Comparison of ENCODE assay signal across 17 mouse cellular contexts in genomic region chr17:8639703-8640380, GRCm38 (mm10).
DNase-seq lines count a peak whose midpoint lies in the region; ATAC-seq and TF ChIP-seq lines count a peak whose summit lies in the region.
"Had no signal": no experiment of that assay in that cellular context is flagged by ENCODE, and none has a peak within 500 bp of the region (broad histone marks: within the 10 kb centered on the region; RNA-seq: fewer than 3 reads in every experiment).

No protein-coding gene starts in this region.

- no peaks in the 10 kb centered on the region for H3K4me1 ChIP-seq in hindbrain, postnatal 0 days (ENCODE audit: insufficient read depth, low read length)
- H3K4me1 ChIP-seq in hindbrain, embryonic 16.5 days (ENCODE audit: control insufficient read depth, insufficient read depth, low read depth, low read length), result no peaks in the 10 kb centered on the region
- H3K4me1 ChIP-seq in midbrain, embryonic 11.5 days (ENCODE audit: control insufficient read depth, insufficient read depth, low read length), result no peaks in the 10 kb centered on the region
- no peaks in the 10 kb centered on the region for H3K4me1 ChIP-seq in midbrain, embryonic 10.5 days
- H3K4me1 ChIP-seq in ES-E14 (ENCODE audit: control insufficient read depth in 2 of 2, insufficient read depth in 2 of 2, low read length in 2 of 2, poor library complexity in 1 of 2), result no peaks in the 10 kb centered on the region
- no peaks in the 10 kb centered on the region for H3K4me1 ChIP-seq in liver, embryonic 12.5 days
- no peaks in the 10 kb centered on the region for H3K4me1 ChIP-seq in hindbrain, embryonic 12.5 days
- H3K4me1 ChIP-seq: embryonic facial prominence, embryonic 12.5 days; forebrain, embryonic 12.5 days; heart, embryonic 10.5 days; midbrain, embryonic 15.5 days; neural tube, embryonic 13.5 days had no signal

- ATAC-seq in hindbrain, postnatal 0 days, result peak; percentile 73
- no peak for ATAC-seq in hindbrain, embryonic 16.5 days
- ATAC-seq in midbrain, embryonic 11.5 days (ENCODE audit: low FRiP score), result no peak
- no peak for ATAC-seq in liver, embryonic 12.5 days
- no peak for ATAC-seq in hindbrain, embryonic 12.5 days (ENCODE audit: low FRiP score)
- ATAC-seq: midbrain, embryonic 15.5 days had no signal

- TF ChIP-seq CTCF in hindbrain, postnatal 0 days (IDR thresholded peaks at IDR 0.05; ENCODE audit: low read depth), result peak; percentile 42

- in situ Hi-C loops in ES-E14 (cut with MboI; ENCODE audit: low sequenced_read_pairs in 2 of 2, unreplicated experiment in 2 of 2), result no loop called here

- H3K27me3 ChIP-seq in hindbrain, postnatal 0 days (ENCODE audit: insufficient read depth, low read length), result no peaks in the 10 kb centered on the region
- no peaks in the 10 kb centered on the region for H3K27me3 ChIP-seq in hindbrain, embryonic 16.5 days (replicated peaks; ENCODE audit: control insufficient read depth, insufficient read depth, low read length)
- no peaks in the 10 kb centered on the region for H3K27me3 ChIP-seq in midbrain, embryonic 11.5 days (ENCODE audit: control insufficient read depth, insufficient read depth, low read length)
- H3K27me3 ChIP-seq in midbrain, embryonic 10.5 days (ENCODE audit: low read depth, poor library complexity, severe bottlenecking), result no peaks in the 10 kb centered on the region
- H3K27me3 ChIP-seq in liver, embryonic 12.5 days (replicated peaks), result no peaks in the 10 kb centered on the region
- H3K27me3 ChIP-seq in hindbrain, embryonic 12.5 days, result no peaks in the 10 kb centered on the region
- H3K27me3 ChIP-seq: embryonic facial prominence, embryonic 12.5 days; forebrain, embryonic 12.5 days; kidney, embryonic 15.5 days; midbrain, embryonic 15.5 days; neural tube, embryonic 13.5 days had no signal

- H3K27ac ChIP-seq in hindbrain, postnatal 0 days, result no peak overlapping the region
- H3K27ac ChIP-seq in hindbrain, embryonic 16.5 days (ENCODE audit: low read depth, low read length), result no peak overlapping the region
- H3K27ac ChIP-seq in midbrain, embryonic 11.5 days (ENCODE audit: low read depth, low read length), result no peak overlapping the region
- no peak overlapping the region for H3K27ac ChIP-seq in midbrain, embryonic 10.5 days (replicated peaks)
- no peak overlapping the region for H3K27ac ChIP-seq in ES-E14 (ENCODE audit: insufficient read depth, low read depth, low read length, poor library complexity, severe bottlenecking)
- H3K27ac ChIP-seq in liver, embryonic 12.5 days, result no peak overlapping the region
- H3K27ac ChIP-seq in hindbrain, embryonic 12.5 days, result no peak overlapping the region
- H3K27ac ChIP-seq: embryonic facial prominence, embryonic 12.5 days; forebrain, embryonic 12.5 days; heart, embryonic 10.5 days; kidney, embryonic 15.5 days; midbrain, embryonic 15.5 days; neural tube, embryonic 13.5 days had no signal

- H3K4me3 ChIP-seq in hindbrain, postnatal 0 days (ENCODE audit: low read length), result no peak overlapping the region
- H3K4me3 ChIP-seq in hindbrain, embryonic 16.5 days (ENCODE audit: low read length), result no peak overlapping the region
- H3K4me3 ChIP-seq in midbrain, embryonic 11.5 days (ENCODE audit: low read depth, low read length), result no peak overlapping the region
- no peak overlapping the region for H3K4me3 ChIP-seq in midbrain, embryonic 10.5 days
- no peak overlapping the region for H3K4me3 ChIP-seq in ES-E14 (ENCODE audit: insufficient read depth in 1 of 2, low read depth in 1 of 2, low read length in 2 of 2, poor library complexity in 1 of 2, severe bottlenecking in 1 of 2)
- no peak overlapping the region for H3K4me3 ChIP-seq in liver, embryonic 12.5 days
- H3K4me3 ChIP-seq in hindbrain, embryonic 12.5 days, result no peak overlapping the region
- H3K4me3 ChIP-seq: embryonic facial prominence, embryonic 12.5 days; forebrain, embryonic 12.5 days; heart, embryonic 10.5 days; kidney, embryonic 15.5 days; midbrain, embryonic 15.5 days; neural tube, embryonic 13.5 days had no signal

- WGBS in hindbrain, postnatal 0 days, result 74% methylated on average over 12 of the region's 12 CpGs
- WGBS in hindbrain, embryonic 16.5 days, result 81% methylated on average over 12 of the region's 12 CpGs
- WGBS in midbrain, embryonic 11.5 days, result 84% methylated on average over 12 of the region's 12 CpGs
- WGBS in midbrain, embryonic 10.5 days, result 85% methylated on average over 12 of the region's 12 CpGs
- WGBS in liver, embryonic 12.5 days (ENCODE audit: insufficient replicate concordance), result 68% methylated on average over 12 of the region's 12 CpGs
- 81% methylated on average over 12 of the region's 12 CpGs for WGBS in hindbrain, embryonic 12.5 days

- no peak for DNase-seq in hindbrain, postnatal 0 days (ENCODE audit: low spot score)
- peak; percentile 64 for DNase-seq in midbrain, embryonic 11.5 days (ENCODE audit: low spot score, missing footprints)
- no peak for DNase-seq in midbrain, embryonic 10.5 days (ENCODE audit: low spot score)
- DNase-seq in ES-E14 (ENCODE audit: low read depth, low spot score), result peak; percentile 24
- peak; percentile 97 for DNase-seq in retina, postnatal 1 day
- DNase-seq: cerebellum, adult 9-11 months; lung, adult 2 months; thymus, adult 18-20 months had no signal

- H3K4me2 ChIP-seq in hindbrain, postnatal 0 days (ENCODE audit: low read depth, low read length), result no peak overlapping the region
- no peak overlapping the region for H3K4me2 ChIP-seq in hindbrain, embryonic 16.5 days (ENCODE audit: low read length)
- H3K4me2 ChIP-seq in midbrain, embryonic 11.5 days, result no peak overlapping the region
- H3K4me2 ChIP-seq in liver, embryonic 12.5 days, result no peak overlapping the region
- no peak overlapping the region for H3K4me2 ChIP-seq in hindbrain, embryonic 12.5 days (replicated peaks)
- H3K4me2 ChIP-seq: embryonic facial prominence, embryonic 12.5 days; forebrain, embryonic 12.5 days; kidney, embryonic 15.5 days; midbrain, embryonic 15.5 days; neural tube, embryonic 13.5 days had no signal

- no peak overlapping the region for H3K9ac ChIP-seq in hindbrain, postnatal 0 days (replicated peaks; ENCODE audit: low read length)
- no peak overlapping the region for H3K9ac ChIP-seq in hindbrain, embryonic 16.5 days (ENCODE audit: low read depth, low read length)
- H3K9ac ChIP-seq in midbrain, embryonic 11.5 days (ENCODE audit: low read length), result no peak overlapping the region
- H3K9ac ChIP-seq in ES-E14 (ENCODE audit: insufficient read depth, low read depth, low read length, poor library complexity, severe bottlenecking), result no peak overlapping the region
- H3K9ac ChIP-seq in liver, embryonic 12.5 days, result no peak overlapping the region
- H3K9ac ChIP-seq in hindbrain, embryonic 12.5 days, result no peak overlapping the region
- H3K9ac ChIP-seq: embryonic facial prominence, embryonic 12.5 days; forebrain, embryonic 12.5 days; kidney, embryonic 15.5 days; midbrain, embryonic 15.5 days; neural tube, embryonic 13.5 days had no signal

- no peaks in the 10 kb centered on the region for H3K9me3 ChIP-seq in hindbrain, postnatal 0 days (ENCODE audit: low read length)
- H3K9me3 ChIP-seq in hindbrain, embryonic 16.5 days (ENCODE audit: control insufficient read depth, low read length), result no peaks in the 10 kb centered on the region
- H3K9me3 ChIP-seq in midbrain, embryonic 11.5 days (ENCODE audit: control insufficient read depth, low read length), result no peaks in the 10 kb centered on the region; the same call in 1 of the 2 replicates
- H3K9me3 ChIP-seq in midbrain, embryonic 10.5 days (replicated peaks), result no peaks in the 10 kb centered on the region
- no peaks in the 10 kb centered on the region for H3K9me3 ChIP-seq in ES-E14 (ENCODE audit: control insufficient read depth, insufficient read depth, low read depth, low read length)
- no peaks in the 10 kb centered on the region for H3K9me3 ChIP-seq in liver, embryonic 12.5 days (replicated peaks)
- no peaks in the 10 kb centered on the region for H3K9me3 ChIP-seq in hindbrain, embryonic 12.5 days (replicated peaks)
- H3K9me3 ChIP-seq: embryonic facial prominence, embryonic 12.5 days; forebrain, embryonic 12.5 days; heart, embryonic 10.5 days; kidney, embryonic 15.5 days; midbrain, embryonic 15.5 days; neural tube, embryonic 13.5 days had no signal

- H3K36me3 ChIP-seq in hindbrain, postnatal 0 days (ENCODE audit: insufficient read depth, low read length), result no peaks in the 10 kb centered on the region
- H3K36me3 ChIP-seq in hindbrain, embryonic 16.5 days (ENCODE audit: control insufficient read depth, insufficient read depth, low read length), result no peaks in the 10 kb centered on the region
- no peaks in the 10 kb centered on the region for H3K36me3 ChIP-seq in midbrain, embryonic 11.5 days (ENCODE audit: control insufficient read depth, insufficient read depth, low read length)
- no peaks in the 10 kb centered on the region for H3K36me3 ChIP-seq in midbrain, embryonic 10.5 days
- H3K36me3 ChIP-seq in ES-E14 (ENCODE audit: control insufficient read depth, insufficient read depth, low read length, poor library complexity, severe bottlenecking), result no peaks in the 10 kb centered on the region
- H3K36me3 ChIP-seq in liver, embryonic 12.5 days, result no peaks in the 10 kb centered on the region
- no peaks in the 10 kb centered on the region for H3K36me3 ChIP-seq in hindbrain, embryonic 12.5 days
- H3K36me3 ChIP-seq: embryonic facial prominence, embryonic 12.5 days; forebrain, embryonic 12.5 days; heart, embryonic 10.5 days; kidney, embryonic 15.5 days; midbrain, embryonic 15.5 days; neural tube, embryonic 13.5 days had no signal

TF ChIP-seq in ES-E14, 5 proteins besides CTCF, POLR2A, EP300 and RAD21:
- TF ChIP-seq ZC3H11A (IDR thresholded peaks at IDR 0.05; ENCODE audit: borderline replicate concordance, low read depth, low read length), result peak; percentile 51; the same call in 1 of the 2 replicates
- no peak for TF ChIP-seq MAFK (IDR thresholded peaks at IDR 0.05; ENCODE audit: insufficient read depth, low read depth, low read length)

Comparison
In these comparisons a context has a peak if more than half of its experiments do, and no peak if none do; other contexts are left out.
1. DNase-seq: peak in midbrain, embryonic 11.5 days (single experiment), ES-E14 (single experiment) and retina, postnatal 1 day (single experiment); none in hindbrain, postnatal 0 days (single experiment) and midbrain, embryonic 10.5 days (single experiment).